Mouse (Mus musculus) thymus, adult 2 months (tissue): ENCODE results near the gene Ceacam20. TPM values are rescaled to one million over a fixed set of nuclear protein-coding genes. Genes with fewer than 3 reads are reported as not detected.
"Not testable (repeated sequence)": the region's sequence is repeated elsewhere in the genome, so short reads cannot be mapped to it uniquely, and the experiment has no call there.

Experiments
- DNase-seq: peaks from one replicate; pipeline ENCODE4 v3.0.0; 2021
- H3K27ac ChIP-seq: fragments of 200-500 bp; 2 replicates; pipeline ENCODE4 v1.5.1; 2012; ENCODE audit warnings: low read length, control low read depth; ENCODE audit not compliant: control insufficient read depth, insufficient read depth
- H3K27me3 ChIP-seq: fragments of 200-500 bp; 2 replicates; pipeline ENCODE4 v1.6.1; 2012; ENCODE audit warnings: mild to moderate bottlenecking, low read length, moderate library complexity, mixed read lengths; ENCODE audit not compliant: control insufficient read depth, insufficient read depth
- H3K36me3 ChIP-seq: fragments of 200-500 bp; 2 replicates; pipeline ENCODE4 v1.6.1; 2012; ENCODE audit warnings: mild to moderate bottlenecking, low read length, moderate library complexity; ENCODE audit not compliant: control insufficient read depth, insufficient read depth
- H3K4me1 ChIP-seq: fragments of 200-500 bp; replicated peaks from 2 replicates; pipeline ENCODE4 v1.6.1; 2012; ENCODE audit warnings: low read length; ENCODE audit not compliant: control insufficient read depth, insufficient read depth
- H3K4me3 ChIP-seq: fragments of 200-500 bp; 2 replicates; pipeline ENCODE4 v1.5.1; 2012; ENCODE audit warnings: mild to moderate bottlenecking, low read length, control low read depth, moderate library complexity; ENCODE audit not compliant: control insufficient read depth, insufficient read depth
- CTCF ChIP-seq: fragments of 200-500 bp; IDR thresholded peaks from 2 replicates; pipeline ENCODE4 v1.5.1; 2012; ENCODE audit warnings: mild to moderate bottlenecking, control low read depth, low read length, moderate library complexity, borderline replicate concordance; ENCODE audit not compliant: control insufficient read depth, poor library complexity, insufficient read depth; ENCODE audit errors: extremely low read depth
- POLR2A ChIP-seq: fragments of 200-500 bp; IDR thresholded peaks from 2 replicates; pipeline ENCODE4 v1.6.1; 2012; ENCODE audit warnings: mild to moderate bottlenecking, low read length, control low read depth, moderate library complexity; ENCODE audit not compliant: control insufficient read depth, poor library complexity, insufficient read depth; ENCODE audit errors: extremely low read depth
- WGBS: fragments of 180-500 bp; shearing (Covaris S2); methylation state at CpG from one replicate; pipeline ENCODE4 v1.1.7; 2018; 5-methylcytosine and 5-hydroxymethylcytosine counted together
- polyA plus RNA-seq: library from polyadenylated mRNA; depleted of rRNA; stranded (reverse); fragments of >200 nt; gene quantifications from 2 replicates; pipeline ENCODE4 v1.2.3, GENCODE M21; 2012

The Ceacam20 gene
- polyA plus RNA-seq, 1 experiment, result 0.49 TPM

DNA sequence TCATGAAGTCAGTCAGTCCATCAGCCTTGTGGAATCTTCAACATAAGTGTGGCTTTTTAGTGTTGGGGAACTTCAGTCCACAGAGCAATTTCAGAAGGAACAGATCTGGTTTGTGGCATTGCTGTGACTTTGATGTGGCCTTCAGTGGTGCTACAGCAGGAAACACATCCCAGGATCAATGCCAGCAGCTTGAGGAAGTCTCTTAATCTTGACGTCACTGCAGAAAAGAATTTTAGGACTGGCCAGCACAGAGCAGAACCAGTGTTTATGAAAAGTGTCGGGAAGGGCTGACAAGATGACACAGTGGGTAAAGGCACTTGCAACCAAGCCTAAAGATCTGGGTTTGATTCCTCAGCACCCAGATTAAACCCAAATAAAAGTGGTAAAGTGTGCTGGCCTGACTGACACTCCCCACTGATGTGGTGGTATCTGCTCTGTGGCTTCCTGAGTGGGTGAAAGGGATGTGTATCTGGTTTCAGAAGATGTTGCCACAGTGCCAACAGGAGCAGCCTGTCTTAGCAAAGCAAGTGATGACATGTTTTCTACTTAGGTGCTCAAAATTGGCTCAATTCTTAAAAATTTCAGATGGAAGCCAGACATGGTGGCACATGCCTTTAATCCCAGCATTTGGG, 38.2 kb upstream of the Ceacam20 start:
- Histone ChIP-seq H3K36me3 (no peaks in the 10 kb centered on the region), H3K4me3 (no peak overlapping the region), H3K27me3 (no peaks in the 10 kb centered on the region), H3K4me1 (peaks cover 48% of the 10 kb centered on the region), H3K27ac (peak overlapping the region; percentile 72)
- 2% methylated on average over 2 of the region's 2 CpGs for WGBS
- DNase-seq, result no peak
- no peak for TF ChIP-seq POLR2A
- no peak for TF ChIP-seq CTCF

- 93% methylated on average over 5 of the region's 5 CpGs for WGBS
- no peak for DNase-seq
- no peak overlapping the region for H3K27ac ChIP-seq
These were observed 36.7 kb upstream of the Ceacam20 start for GRCm38 (mm10) chr7:19928486-19928885.

DNA sequence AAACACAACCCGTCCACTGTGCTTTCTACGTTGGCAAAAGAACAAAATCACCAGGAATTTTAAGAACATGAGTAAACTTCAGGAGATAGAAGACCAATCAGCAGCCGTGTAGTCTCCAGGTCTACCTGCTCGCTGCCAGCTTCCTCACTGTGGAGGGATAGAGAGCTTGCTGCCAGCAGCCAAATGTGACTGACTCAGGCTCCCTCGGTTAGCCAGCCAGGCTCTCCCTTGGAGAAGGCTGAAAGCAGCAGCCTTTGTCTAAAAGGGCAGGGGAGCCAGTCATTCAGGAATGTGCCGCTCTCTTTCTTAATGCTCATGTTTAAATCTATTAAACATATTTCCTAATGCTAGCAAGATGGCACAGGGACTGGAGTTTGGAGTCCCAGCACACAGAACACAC, 34.7 kb upstream of the Ceacam20 start:
- DNase-seq, H3K27ac ChIP-seq, H3K36me3 ChIP-seq, H3K27me3 ChIP-seq, H3K4me3 ChIP-seq: not testable (repeated sequence)
- peaks cover 59% of the 10 kb centered on the region for H3K4me1 ChIP-seq
- 93% methylated on average over 6 of the region's 6 CpGs for WGBS

More at GRCm38 (mm10) chr7:19928486-19928885, 36.7 kb upstream of the Ceacam20 start:
- Histone ChIP-seq H3K4me1 (peaks cover 50% of the 10 kb centered on the region), H3K27me3 (no peaks in the 10 kb centered on the region), H3K36me3 (no peaks in the 10 kb centered on the region), H3K4me3 (no peak overlapping the region)
- TF ChIP-seq CTCF (no peak), POLR2A (no peak)

DNA sequence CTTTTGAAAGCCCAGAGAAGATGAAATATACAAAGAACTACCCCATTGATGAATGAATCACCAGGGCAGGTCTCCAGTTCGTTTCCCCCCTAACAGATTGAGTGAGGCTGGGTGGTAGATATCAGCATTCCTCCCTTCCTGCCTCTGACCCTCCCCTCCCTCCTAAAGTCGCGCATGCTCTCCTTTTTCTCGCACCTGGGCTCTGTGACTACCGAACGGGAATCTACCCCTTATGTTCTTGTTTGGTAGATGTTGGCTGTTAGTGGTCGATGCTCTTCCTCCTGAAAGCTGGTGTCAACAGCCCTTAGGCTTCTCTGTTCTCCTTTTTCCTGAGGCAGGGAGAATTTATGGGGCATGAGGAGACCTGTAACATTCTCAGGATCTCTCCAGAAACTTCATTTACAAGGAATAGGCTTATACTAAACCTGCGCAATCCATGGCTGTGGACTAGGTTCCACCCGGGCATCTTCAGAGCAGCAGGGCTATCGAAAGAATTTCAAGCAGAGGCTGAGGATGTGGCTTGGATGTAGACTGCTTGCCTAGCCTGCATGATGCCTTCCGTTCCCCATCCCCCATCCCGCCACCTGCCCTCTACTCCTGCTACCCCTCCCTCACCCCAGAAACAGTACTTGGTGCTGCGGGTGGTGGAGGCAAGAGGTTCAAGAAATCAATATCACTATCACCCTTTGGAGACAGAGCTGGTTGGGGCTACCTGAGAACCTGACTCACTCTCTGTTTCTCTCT, 32.9 kb upstream of the Ceacam20 start:
- 4% methylated on average over 13 of the region's 13 CpGs for WGBS
- peak overlapping the region; percentile 94 for H3K27ac ChIP-seq
- TF ChIP-seq POLR2A, result 0 out of 2 replicates have a peak, but pooled peaks have one; percentile 2
- TF ChIP-seq CTCF, result no peak
- peak; percentile 90 for DNase-seq
- H3K4me3 ChIP-seq, result peak overlapping the region; percentile 5; the same call in 1 of the 2 replicates
- no peaks in the 10 kb centered on the region for H3K36me3 ChIP-seq
- H3K27me3 ChIP-seq, result no peaks in the 10 kb centered on the region
- H3K4me1 ChIP-seq, result peaks cover 60% of the 10 kb centered on the region

DNA sequence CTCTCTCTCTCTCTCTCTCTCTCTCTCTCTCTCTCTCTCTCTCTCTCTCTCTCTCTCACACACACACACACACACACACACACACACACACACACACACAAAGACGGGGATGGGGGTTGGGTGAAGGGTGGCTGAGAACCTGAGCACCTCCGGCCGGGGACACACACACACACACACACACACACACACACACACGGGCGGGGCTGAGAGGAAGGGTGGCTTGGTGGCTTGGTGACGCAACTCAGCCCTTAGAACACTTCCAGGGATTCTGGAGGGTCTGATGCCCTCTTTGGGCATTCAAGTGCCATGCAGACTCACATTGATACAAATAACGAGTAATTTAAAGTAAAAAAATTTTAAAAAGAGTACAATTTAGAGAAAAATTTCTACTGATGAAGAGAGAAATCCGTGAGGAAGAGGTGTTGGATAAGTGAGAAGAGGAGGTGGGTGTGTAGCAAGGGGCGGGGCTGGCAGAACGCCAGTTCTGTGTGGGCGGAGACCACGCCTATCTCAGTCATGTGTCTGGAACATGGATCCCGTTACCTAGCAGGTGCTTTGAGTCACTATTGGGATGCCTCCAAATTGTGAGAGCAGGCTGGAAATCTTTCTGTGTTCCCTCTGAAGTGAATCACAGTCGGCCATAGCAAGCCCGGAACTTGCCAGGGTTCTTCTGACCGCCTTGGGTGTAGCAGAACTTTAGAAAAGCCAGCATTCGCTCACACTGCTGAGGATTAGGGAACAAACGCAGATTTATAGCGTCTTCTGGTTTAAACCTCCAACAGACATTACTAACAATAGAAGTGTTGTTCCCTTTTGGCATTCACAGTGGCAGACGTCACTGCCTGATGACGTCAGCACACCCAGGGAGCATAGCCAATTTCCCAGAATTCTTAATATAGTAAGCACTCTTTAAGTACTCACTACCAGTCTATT, 32.1 kb upstream of the Ceacam20 start:
- Histone ChIP-seq H3K27ac (peak overlapping the region; percentile 94), H3K4me3 (peak overlapping the region; percentile 5), H3K27me3 (no peaks in the 10 kb centered on the region), H3K4me1 (peaks cover 62% of the 10 kb centered on the region), H3K36me3 (no peaks in the 10 kb centered on the region)
- TF ChIP-seq CTCF (no peak), POLR2A (no peak)
- DNase-seq, result peak; percentile 73
- WGBS, result 3% methylated on average over 21 of the region's 21 CpGs

GRCm38 (mm10) chr7:19935171-19935751, 30.0 kb upstream of the Ceacam20 start:
- peak; percentile 71 for DNase-seq
- TF ChIP-seq CTCF (no peak), POLR2A (no peak)
- 4% methylated on average over 20 of the region's 20 CpGs for WGBS
- H3K4me1 ChIP-seq, result peaks cover 74% of the 10 kb centered on the region
- peak overlapping the region; percentile 10 for H3K4me3 ChIP-seq
- no peaks in the 10 kb centered on the region for H3K36me3 ChIP-seq
- no peaks in the 10 kb centered on the region for H3K27me3 ChIP-seq
- peak overlapping the region; percentile 94 for H3K27ac ChIP-seq
